Mouse (Mus musculus) adrenal gland, postnatal 10 days (tissue): ENCODE measurements around the gene Olfr1475. TPM values are rescaled to one million over a fixed set of nuclear protein-coding genes. Genes with fewer than 3 reads are reported as not detected.
"Not testable (repeated sequence)": the region's sequence is repeated elsewhere in the genome, so short reads cannot be mapped to it uniquely, and the experiment has no call there.

Source experiments
- DNase-seq: peaks from one replicate; pipeline ENCODE4 v3.0.0; 2021; ENCODE audit warnings: mixed read lengths
- long read RNA-seq, 2 experiments: library from polyadenylated mRNA; stranded (forward); transcript quantifications; one replicate each; pipeline ENCODE4 v2.0.0; 2021
- total RNA-seq, 2 experiments: library from RNA; stranded (reverse); gene quantifications; 2 replicates each; pipeline ENCODE4 v1.2.3; 2021

Gene Olfr1475
- total RNA-seq: not detected
- long read RNA-seq, experiment 1: 0 reads
- long read RNA-seq, experiment 2: 0 reads

DNA sequence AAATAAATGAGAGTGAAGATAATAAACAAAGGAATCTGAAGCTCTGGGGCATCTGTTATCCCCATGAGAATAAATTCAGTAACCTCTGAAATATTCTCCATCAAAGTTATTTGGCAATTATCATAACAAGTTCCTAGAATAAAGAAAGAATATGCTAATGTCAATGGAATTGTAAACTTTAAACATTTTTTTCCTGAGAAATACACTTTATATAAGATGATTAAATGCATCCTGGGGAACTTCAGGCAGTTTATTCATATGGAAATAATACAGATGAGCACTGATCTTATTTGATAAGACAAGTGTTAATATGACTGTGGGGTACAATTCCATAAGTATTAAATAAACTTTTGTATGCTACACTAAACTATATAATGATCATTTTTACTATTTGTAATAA is at the start of gene Olfr1475:
Olfr1475 (minus strand) TSS at position 101 of the 400 bp plus-strand sequence.
- no peak for DNase-seq

DNA sequence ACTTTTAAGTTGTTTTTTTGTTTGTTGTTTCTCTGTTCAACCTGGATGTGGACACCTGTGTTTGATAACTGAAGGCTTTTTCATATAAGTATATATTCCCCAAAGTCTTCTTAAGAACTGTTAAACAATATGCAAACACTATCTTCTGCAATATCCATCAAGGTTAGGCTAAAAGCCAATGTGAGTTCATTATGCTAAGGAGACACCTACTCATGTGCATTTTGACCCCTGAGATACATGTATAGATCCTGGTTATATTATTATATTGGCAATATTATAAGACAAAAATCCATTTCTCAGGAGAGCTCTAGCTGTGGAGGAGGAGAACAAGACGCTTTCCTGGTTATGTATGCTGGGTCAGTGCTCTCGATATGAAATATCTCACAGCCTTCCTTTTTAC is 47.6 kb upstream of the Olfr1475 start, which contains the start of gene Olfr1480:
Olfr1480 (plus strand) TSS at position 301 of the 400 bp plus-strand sequence.
- no peak for DNase-seq

DNA sequence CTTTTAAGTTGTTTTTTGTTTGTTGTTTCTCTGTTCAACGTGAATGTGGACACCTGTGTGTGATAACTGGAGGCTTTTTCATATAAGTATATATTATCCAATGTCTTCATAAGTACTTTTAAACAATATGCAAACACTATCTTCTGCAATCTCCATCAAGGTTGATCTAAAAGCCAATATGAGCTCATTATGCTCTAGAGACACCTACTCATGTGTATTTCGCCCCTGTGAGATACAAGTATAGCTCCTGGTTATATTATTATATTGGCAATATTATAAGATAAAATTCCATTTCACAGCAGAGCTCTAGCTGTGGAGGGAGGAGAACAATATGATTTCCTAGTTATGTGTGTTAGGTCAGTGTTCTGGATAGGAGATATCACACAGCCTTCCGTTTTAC is 20.2 kb upstream of the Olfr1475 start, which contains the start of gene Olfr1477:
Olfr1477 (plus strand) TSS at position 301 of the 400 bp plus-strand sequence.
- DNase-seq: no peak

DNA sequence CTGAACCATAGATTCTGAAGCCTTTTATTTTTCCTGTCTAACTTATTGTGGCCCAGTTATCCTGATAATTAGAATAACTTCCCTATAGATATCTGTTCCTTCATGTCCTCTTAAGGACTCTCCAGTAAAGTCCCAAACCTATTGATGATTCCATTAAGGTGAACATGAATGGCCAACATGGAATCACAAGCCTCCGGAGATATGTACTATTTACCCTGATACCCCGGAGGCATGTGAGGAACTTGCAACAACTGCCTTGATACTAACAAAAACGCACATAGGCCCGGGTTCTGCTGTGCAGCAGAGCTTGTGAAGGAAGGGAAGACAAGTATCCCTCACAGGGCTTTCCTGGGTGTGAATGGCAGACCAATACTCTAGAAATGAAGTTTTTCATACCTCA is 10.7 kb downstream of the Olfr1475 start, which contains the start of gene Olfr1474:
Olfr1474 (plus strand) TSS at position 301 of the 400 bp plus-strand sequence.
- not testable (repeated sequence) for DNase-seq

DNA sequence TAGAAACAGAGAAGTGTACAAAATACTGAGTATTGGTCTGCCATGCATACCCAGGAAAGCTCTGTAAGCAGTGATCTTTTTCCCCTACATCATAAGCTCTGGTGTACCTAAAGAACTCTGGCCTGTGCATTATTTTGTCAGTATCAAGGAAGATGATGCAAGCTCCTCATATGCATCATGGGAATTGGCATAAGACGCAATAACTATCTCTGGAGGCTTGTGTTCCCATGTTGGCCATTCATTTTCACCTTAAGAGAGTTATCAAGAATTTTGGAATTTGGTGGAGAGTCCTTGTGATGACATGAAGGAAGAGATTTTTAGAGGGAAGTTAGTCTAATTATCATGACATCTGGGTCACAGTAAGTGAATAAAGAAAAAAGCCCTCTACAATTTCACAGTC is 24.0 kb downstream of the Olfr1475 start, which contains the start of gene Olfr1472:
Olfr1472 (minus strand) TSS at position 101 of the 400 bp plus-strand sequence.
- DNase-seq: no peak

DNA sequence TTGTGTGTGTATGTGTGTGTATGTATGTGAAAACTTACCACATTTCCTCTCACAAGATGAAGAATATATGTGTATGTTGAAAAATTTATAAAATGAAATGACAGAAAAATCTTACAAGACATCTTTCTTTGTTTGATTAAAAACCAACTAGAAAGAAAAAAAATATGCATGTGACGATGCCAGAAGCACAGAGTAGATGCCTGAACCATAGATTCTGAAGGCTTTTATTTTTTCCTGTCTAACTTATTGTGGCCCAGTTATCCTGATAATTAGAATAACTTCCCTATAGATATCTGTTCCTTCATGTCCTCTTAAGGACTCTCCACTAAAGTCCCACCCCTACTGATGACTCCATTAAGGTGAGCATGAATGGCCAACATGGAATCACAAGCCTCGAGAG is 36.9 kb downstream of the Olfr1475 start, which contains the start of gene Olfr1471:
Olfr1471 (plus strand) TSS at position 301 of the 400 bp plus-strand sequence.
- DNase-seq: not testable (repeated sequence)

Other genes with a start within 250 kb of the Olfr1475 start
- gene Olfr1463, start 248.9 kb downstream of the Olfr1475 start, total RNA-seq: not detected
- not detected for gene Olfr1465, start 164.7 kb downstream of the Olfr1475 start, total RNA-seq
- not detected for gene Olfr1466, start 141.3 kb downstream of the Olfr1475 start, total RNA-seq
- not detected for gene Olfr1467, start 118.0 kb downstream of the Olfr1475 start, total RNA-seq
- gene Olfr1469, start 72.3 kb downstream of the Olfr1475 start, total RNA-seq: not detected
- gene Olfr1471, start 36.8 kb downstream of the Olfr1475 start, total RNA-seq: not detected
- not detected for gene Olfr1472, start 24.1 kb downstream of the Olfr1475 start, total RNA-seq
- gene Olfr1474, start 10.6 kb downstream of the Olfr1475 start, total RNA-seq: not detected
- gene Olfr1477, start 20.4 kb upstream of the Olfr1475 start, total RNA-seq: not detected
- not detected for gene Olfr1480, start 47.7 kb upstream of the Olfr1475 start, total RNA-seq
- gene Olfr1484, start 103.3 kb upstream of the Olfr1475 start, total RNA-seq: not detected
- gene Olfr1487, start 137.2 kb upstream of the Olfr1475 start, total RNA-seq: not detected
- gene Olfr1489, start 151.4 kb upstream of the Olfr1475 start, total RNA-seq: not detected
- not detected for gene Olfr1490, start 170.9 kb upstream of the Olfr1475 start, total RNA-seq
- not detected for gene Olfr1491, start 217.1 kb upstream of the Olfr1475 start, total RNA-seq
- gene Olfr1493-ps1, start 243.1 kb upstream of the Olfr1475 start, total RNA-seq: not detected